Mouse (Mus musculus) limb, embryonic 14.5 days (tissue): Measurements from ENCODE around the gene Hes2. TPM values are rescaled to one million over a fixed set of nuclear protein-coding genes. Genes with fewer than 3 reads are reported as not detected.

Experiments used
- ATAC-seq: fragments of 200-750 bp; cut with Nextera tagmentation; 2 replicates; pipeline ENCODE4 v1.8.0; 2017; ENCODE audit warnings: low read depth, moderate number of reproducible peaks, moderate TSS enrichment; ENCODE audit not compliant: low FRiP score
- DNase-seq: peaks from one replicate; pipeline ENCODE4 v3.0.0-alpha.2; 2015; ENCODE audit warnings: low spot score
- H3K27ac ChIP-seq: fragments of 300-500 bp; sonication (generic); replicated peaks from 2 replicates; pipeline ENCODE4 v1.5.1; 2014; ENCODE audit warnings: low read depth, mild to moderate bottlenecking, low read length, moderate library complexity, mixed read lengths
- H3K27me3 ChIP-seq: fragments of 300-500 bp; sonication (generic); 2 replicates; pipeline ENCODE4 v1.6.1; 2014; ENCODE audit warnings: low read length, mixed read lengths; ENCODE audit not compliant: control insufficient read depth, insufficient read depth
- H3K36me3 ChIP-seq: fragments of 300-500 bp; sonication (generic); 2 replicates; pipeline ENCODE4 v1.6.1; 2014; ENCODE audit warnings: mild to moderate bottlenecking, low read length, moderate library complexity, mixed read lengths; ENCODE audit not compliant: control insufficient read depth, insufficient read depth
- H3K4me1 ChIP-seq: fragments of 300-500 bp; sonication (generic); 2 replicates; pipeline ENCODE4 v1.6.1; 2014; ENCODE audit warnings: antibody characterized with exemption, low read length, mixed read lengths; ENCODE audit not compliant: control insufficient read depth, insufficient read depth
- H3K4me2 ChIP-seq: fragments of 300-500 bp; sonication (generic); replicated peaks from 2 replicates; pipeline ENCODE4 v1.6.1; 2014; ENCODE audit warnings: low read depth, mild to moderate bottlenecking, low read length, moderate library complexity; ENCODE audit not compliant: severe bottlenecking
- H3K4me3 ChIP-seq: fragments of 300-500 bp; sonication (generic); replicated peaks from 2 replicates; pipeline ENCODE4 v1.5.1; 2014; ENCODE audit warnings: low read length
- H3K9ac ChIP-seq: fragments of 300-500 bp; sonication (generic); 2 replicates; pipeline ENCODE4 v1.6.1; 2014; ENCODE audit warnings: mild to moderate bottlenecking, low read depth, low read length, moderate library complexity; ENCODE audit not compliant: severe bottlenecking
- H3K9me3 ChIP-seq: fragments of 300-500 bp; sonication (generic); 2 replicates; pipeline ENCODE4 v1.6.1; 2016; ENCODE audit warnings: low read length; ENCODE audit not compliant: control insufficient read depth
- POLR2A ChIP-seq: fragments of 200-500 bp; IDR thresholded peaks from 2 replicates; pipeline ENCODE4 v1.8.0; 2012; ENCODE audit warnings: inconsistent platforms, mild to moderate bottlenecking, moderate library complexity, borderline replicate concordance; ENCODE audit not compliant: insufficient read depth, insufficient read length; ENCODE audit errors: extremely low read depth
- WGBS: fragments of 180-500 bp; shearing (Covaris S2); extraction: QIAGEN DNeasy Blood & Tissue Kit; methylation state at CpG from one replicate; pipeline ENCODE4 v1.1.7; 2014; 5-methylcytosine and 5-hydroxymethylcytosine counted together
- polyA plus RNA-seq, 2 experiments: library from polyadenylated mRNA; depleted of rRNA in 1 of 2; stranded (reverse) in 1 of 2; unstranded in 1 of 2; fragments of >200 nt; fragmentation: Nextera tagmentation in 1 of 2; extraction: Ambion mirVana in 1 of 2; gene quantifications; 2 replicates each; pipeline versions ENCODE4 v1.2.1 to v1.2.3; 2012 to 2014

Gene Hes2
- polyA plus RNA-seq, 2 experiments, result 0.04 TPM; not detected in 1

DNA sequence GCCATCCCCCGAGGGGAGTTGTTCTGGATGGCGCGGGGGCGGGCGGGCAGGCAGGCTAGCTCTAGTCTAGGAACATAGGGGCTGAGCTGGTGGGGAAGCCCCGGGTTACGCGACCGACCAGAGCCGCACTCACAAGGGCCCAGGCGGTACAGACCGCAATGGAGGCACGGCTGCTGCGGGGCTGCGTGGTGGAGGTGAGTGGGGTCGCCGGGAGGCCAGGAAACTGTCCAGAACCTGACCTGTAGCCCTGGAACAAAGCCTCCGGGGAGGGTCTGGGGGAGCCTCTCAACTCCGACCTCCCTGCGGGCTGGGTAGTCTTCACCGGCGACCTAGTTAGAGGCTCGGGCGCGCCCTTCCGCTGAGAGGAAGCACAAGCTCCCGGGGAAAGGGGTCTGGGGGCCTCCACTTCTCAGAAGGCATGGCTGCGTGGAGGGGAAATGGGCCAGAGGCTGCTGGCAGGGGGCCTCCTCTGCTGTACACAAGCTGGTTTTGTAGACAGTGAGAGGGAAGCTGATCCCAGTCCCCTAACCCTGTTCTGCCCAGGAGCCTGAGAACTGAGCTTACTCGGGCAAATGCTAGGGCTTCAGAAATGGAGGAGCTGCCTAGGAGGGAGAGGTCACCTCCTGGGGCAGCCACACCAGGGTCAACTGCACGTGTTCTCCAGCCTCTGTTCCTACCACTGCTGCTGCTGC, 42.6 kb upstream of the Hes2 start, which contains the start of gene Tnfrsf25:
Tnfrsf25 (plus strand) TSS at position 14 of the 692 bp plus-strand sequence.
- H3K4me3 ChIP-seq, result peak within 1 kb of the TSS; percentile 8; the same call in 1 of the 2 replicates
- H3K9me3 ChIP-seq, result no peaks in the 10 kb centered on the region
- peaks cover 42% of the 10 kb centered on the region for H3K36me3 ChIP-seq
- WGBS, result 4% methylated on average over 30 of the region's 30 CpGs
- no peak for ATAC-seq
- peak within 1 kb of the TSS; percentile 46; the same call in 1 of the 2 replicates for H3K9ac ChIP-seq
- peaks cover 59% of the 10 kb centered on the region for H3K27me3 ChIP-seq
- TF ChIP-seq POLR2A, result no peak
- no peak within 1 kb of the TSS for H3K27ac ChIP-seq
- DNase-seq, result no peak
- H3K4me1 ChIP-seq, result peaks cover 23% of the 10 kb centered on the region
- peak within 1 kb of the TSS; percentile 37 for H3K4me2 ChIP-seq

DNA sequence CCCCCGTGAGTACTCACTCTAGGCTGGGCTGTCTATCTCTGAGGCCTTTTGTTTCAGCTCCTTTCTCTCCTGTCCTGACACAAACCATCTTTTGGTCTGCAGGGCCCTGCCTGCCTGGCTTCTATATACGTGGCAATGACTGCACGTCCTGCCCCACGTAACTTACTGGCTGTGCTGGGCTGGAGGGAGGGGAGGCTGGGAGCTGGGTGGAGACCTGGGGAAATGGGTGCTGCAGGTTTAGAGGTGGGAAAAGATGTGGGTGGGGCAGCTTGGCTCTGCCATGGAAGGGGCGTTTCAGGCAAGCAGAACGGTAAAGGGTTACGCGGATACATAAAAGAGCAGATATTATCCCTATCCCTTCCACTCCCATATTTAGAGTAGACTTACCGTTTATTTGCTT, 41.1 kb upstream of the Hes2 start:
- no peak overlapping the region for H3K4me2 ChIP-seq
- TF ChIP-seq POLR2A, result no peak
- 72% methylated on average over 9 of the region's 9 CpGs for WGBS
- H3K9me3 ChIP-seq, result no peaks in the 10 kb centered on the region
- ATAC-seq, result no peak
- H3K4me1 ChIP-seq, result peaks cover 24% of the 10 kb centered on the region
- H3K4me3 ChIP-seq, result no peak overlapping the region
- DNase-seq, result no peak
- H3K36me3 ChIP-seq, result peaks cover 27% of the 10 kb centered on the region
- H3K27ac ChIP-seq, result no peak overlapping the region
- H3K9ac ChIP-seq, result no peak overlapping the region
- H3K27me3 ChIP-seq, result peaks cover 73% of the 10 kb centered on the region

DNA sequence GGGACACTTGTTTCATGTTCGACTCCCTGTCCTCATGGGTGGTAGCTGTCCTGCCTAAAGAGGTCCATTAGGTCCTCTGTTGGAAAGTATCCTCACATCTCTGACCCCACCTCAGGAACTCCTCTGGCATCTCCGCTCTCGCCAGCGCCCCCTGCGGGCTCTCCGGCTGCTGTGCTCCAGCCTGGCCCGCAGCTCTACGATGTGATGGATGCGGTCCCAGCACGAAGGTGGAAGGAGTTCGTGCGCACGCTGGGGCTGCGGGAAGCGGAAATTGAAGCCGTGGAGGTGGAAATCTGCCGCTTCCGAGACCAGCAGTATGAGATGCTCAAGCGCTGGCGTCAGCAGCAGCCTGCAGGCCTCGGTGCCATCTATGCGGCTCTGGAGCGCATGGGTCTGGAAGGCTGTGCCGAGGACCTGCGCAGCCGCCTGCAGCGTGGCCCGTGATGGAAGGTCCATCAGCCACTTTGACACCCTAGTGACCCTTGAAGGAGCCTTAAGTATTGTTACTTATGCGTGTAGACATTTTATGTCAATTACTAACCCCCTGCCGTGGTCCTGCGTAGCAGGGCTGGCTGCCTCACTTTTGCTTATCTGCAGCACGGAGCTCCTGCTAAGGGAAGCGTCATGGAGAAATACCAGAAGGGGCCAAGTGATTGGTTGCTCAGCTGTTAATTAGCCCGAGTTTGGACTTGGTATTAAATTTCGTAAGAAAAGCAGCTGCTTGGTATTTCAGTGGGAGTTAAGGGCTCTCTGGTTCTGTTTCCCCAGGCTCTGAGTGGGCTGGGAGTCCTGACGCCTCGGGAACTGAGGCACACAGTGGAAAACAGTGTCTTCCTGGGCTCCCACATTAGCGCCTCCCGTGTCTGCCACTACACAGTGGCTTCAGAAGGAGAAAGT, 39.0 kb upstream of the Hes2 start:
- no peak overlapping the region for H3K9ac ChIP-seq

DNA sequence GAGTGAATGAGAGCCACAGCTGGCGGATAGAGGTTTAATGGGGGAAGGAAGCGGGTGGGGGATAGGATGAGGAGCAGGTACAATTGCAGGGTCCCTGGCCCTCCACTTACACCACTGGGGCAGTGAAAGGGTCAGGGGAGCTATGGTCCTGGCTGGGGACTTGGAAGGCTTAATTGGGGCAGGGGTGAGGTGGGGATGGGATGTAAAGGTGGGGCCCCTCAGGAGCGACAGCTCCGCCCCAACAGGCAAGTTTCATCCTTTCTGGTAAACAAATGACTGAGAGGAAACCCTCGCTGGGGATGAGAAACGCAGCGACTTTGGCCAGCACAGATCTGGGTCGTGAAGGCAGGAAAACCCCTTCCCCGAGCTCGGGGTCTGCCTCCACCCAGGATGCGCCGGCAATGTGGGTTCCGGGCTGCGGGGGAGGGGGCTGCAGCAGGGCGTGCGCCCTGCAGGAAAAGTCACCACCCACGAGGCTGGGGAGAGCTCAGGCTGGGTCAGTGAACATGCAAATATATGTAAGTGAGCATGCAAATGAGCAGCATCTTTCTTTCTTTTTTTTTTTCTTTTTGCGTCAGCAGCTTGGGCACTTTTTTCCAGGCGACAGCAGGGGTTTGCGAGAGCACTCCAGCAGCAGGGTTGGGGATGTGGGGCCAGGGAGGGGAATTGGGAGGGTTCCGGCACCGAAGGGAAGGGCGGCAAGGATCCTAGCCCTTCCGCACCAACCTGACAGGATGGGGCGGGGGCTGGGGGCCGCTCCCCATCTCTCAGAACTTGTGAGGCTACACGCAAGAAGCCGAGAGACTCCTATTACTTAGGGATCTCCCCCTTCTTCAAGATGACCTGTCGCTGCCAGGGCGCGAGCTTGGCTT, 38.1 kb upstream of the Hes2 start:
- ATAC-seq (no peak), DNase-seq (no peak)
- Histone ChIP-seq H3K4me3 (peak overlapping the region; percentile 10; the same call in 1 of the 2 replicates), H3K9ac (no peak overlapping the region), H3K27me3 (peaks cover 94% of the 10 kb centered on the region), H3K27ac (no peak overlapping the region), H3K4me1 (peaks cover 24% of the 10 kb centered on the region), H3K4me2 (peak overlapping the region; percentile 25), H3K36me3 (no peaks in the 10 kb centered on the region), H3K9me3 (no peaks in the 10 kb centered on the region)
- 1% methylated on average over 31 of the region's 31 CpGs for WGBS
- TF ChIP-seq POLR2A, result no peak

More for the DNA sequence above, 39.0 kb upstream of the Hes2 start:
- no peak for TF ChIP-seq POLR2A
- Histone ChIP-seq H3K4me1 (peaks cover 24% of the 10 kb centered on the region), H3K9me3 (no peaks in the 10 kb centered on the region), H3K27ac (no peak overlapping the region), H3K36me3 (peaks cover 6% of the 10 kb centered on the region), H3K4me2 (peak overlapping the region; percentile 25), H3K4me3 (peak overlapping the region; percentile 13), H3K27me3 (peaks cover 91% of the 10 kb centered on the region)
- ATAC-seq (no peak), DNase-seq (no peak)
- WGBS, result 5% methylated on average over 39 of the region's 39 CpGs

DNA sequence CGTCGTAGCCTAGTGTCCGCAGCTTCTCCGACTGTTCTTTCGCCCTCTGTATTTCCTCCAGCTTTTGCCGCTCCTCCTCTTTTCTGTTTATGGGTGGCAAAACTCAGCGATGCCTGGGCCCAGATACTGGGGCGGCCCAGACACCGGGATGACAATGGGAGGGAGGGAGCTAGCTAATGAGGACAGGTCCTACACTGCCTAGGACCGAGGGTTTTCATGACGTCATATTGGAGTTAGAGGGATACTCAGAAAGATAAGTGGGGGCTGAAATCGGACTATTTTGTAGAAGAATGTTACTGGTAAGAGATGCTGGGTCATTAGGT, 37.5 kb upstream of the Hes2 start:
- Histone ChIP-seq H3K36me3 (no peaks in the 10 kb centered on the region), H3K9ac (no peak overlapping the region), H3K27me3 (peaks cover 94% of the 10 kb centered on the region), H3K4me2 (peak overlapping the region; percentile 25; the same call in 1 of the 2 replicates), H3K4me1 (peaks cover 18% of the 10 kb centered on the region), H3K9me3 (no peaks in the 10 kb centered on the region), H3K4me3 (peak overlapping the region; percentile 10; the same call in 1 of the 2 replicates), H3K27ac (no peak overlapping the region)
- no peak for ATAC-seq
- WGBS, result 1% methylated on average over 12 of the region's 12 CpGs
- DNase-seq, result no peak
- no peak for TF ChIP-seq POLR2A
